Mouse (Mus musculus): ENCODE measurements around the gene Atp8b2. TPM values are rescaled to one million over a fixed set of nuclear protein-coding genes. Genes with fewer than 3 reads are reported as not detected.

Gene Atp8b2
- total and polyA plus RNA-seq, 3 experiments = 33.2 to 44.4 (median 35.8) TPM

DNA sequence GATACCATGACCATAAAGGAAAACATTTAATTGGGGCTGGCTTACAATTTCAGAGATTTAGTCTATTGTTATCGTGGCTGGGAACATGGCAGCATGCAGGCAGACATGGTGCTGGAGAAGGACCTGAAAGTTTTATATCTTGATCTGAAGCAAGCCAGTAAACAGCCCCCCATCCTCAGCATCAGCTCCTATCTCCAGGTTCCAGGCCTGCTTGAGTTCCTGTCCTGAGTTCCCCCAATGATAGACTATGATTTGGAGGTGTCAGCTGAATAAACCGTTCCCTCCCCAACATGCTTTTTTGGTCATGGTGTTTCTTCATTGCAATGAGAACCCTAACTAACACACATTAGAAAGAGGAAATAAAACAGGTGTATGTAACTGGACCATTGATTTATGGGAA lies 30.4 kb downstream of the Atp8b2 start:
- in situ Hi-C loops (cut with MboI; ENCODE audit: low pct_ligation_motif_present, low pct_unique_long_range_greater_than_20kb, low sequenced_read_pairs) = no loop called here
- DNase-seq (ENCODE audit: extremely low read depth) = no peak

DNA sequence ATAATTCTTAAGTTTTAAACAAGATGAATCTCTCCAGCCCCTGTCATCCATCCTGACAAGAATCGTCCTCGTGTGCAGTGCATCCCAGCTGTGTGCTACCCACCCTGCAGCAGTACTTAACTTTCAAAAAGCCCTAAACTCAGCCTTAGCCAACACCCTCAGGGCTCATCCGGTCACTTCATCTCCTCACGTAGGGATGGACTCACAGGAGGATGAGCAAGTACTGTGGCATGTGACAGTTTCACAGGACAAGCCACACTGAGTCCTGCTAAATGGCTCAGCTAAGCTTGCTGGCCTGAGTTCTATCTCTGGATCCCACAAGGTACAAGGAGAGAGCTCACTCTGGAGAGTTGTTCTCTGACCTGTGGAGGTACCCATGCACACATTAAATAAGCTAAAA lies 34.4 kb downstream of the Atp8b2 start:
- Histone ChIP-seq H3K27ac (ENCODE audit: insufficient read depth, low read depth) (no peak overlapping the region), H3K9me3 (replicated peaks; ENCODE audit: low read length) (peaks cover 4% of the 10 kb centered on the region), H3K79me2 (replicated peaks; ENCODE audit: control insufficient read depth, extremely low read depth, insufficient read depth, poor library complexity, severe bottlenecking) (no peaks in the 10 kb centered on the region), H3K4me3 (replicated peaks in 1 of 3; ENCODE audit: low read depth in 2 of 3, low read length in 2 of 3, poor library complexity in 1 of 3) (no peak overlapping the region), H3K4me2 (ENCODE audit: insufficient read depth, low read depth, poor library complexity, severe bottlenecking) (no peak overlapping the region), H3K4me1 (ENCODE audit: control insufficient read depth in 1 of 2, insufficient read depth in 2 of 2) (peaks cover 0 to 6% of the 10 kb centered on the region in 2 experiments; a peak in 1 of 4 replicates), H3K36me3 (replicated peaks in 1 of 2; ENCODE audit: control insufficient read depth in 1 of 2, insufficient read depth in 1 of 2, low read length in 1 of 2) (no peaks in the 10 kb centered on the region), H3K27me3 (replicated peaks) (no peaks in the 10 kb centered on the region), H3K9ac (ENCODE audit: insufficient read depth, low read depth) (no peak overlapping the region)
- DNase-seq (ENCODE audit: extremely low read depth) = no peak
- in situ Hi-C loops (cut with MboI; ENCODE audit: low pct_ligation_motif_present, low pct_unique_long_range_greater_than_20kb, low sequenced_read_pairs) (no loop called here), dilution Hi-C loops (cut with MboI; ENCODE audit: extremely low pct_ligation_motif_present, extremely low pct_unique_long_range_greater_than_20kb, low sequenced_read_pairs) (no loop called here)
- no peak for TF ChIP-seq SIN3A (IDR thresholded peaks at IDR 0.05; ENCODE audit: low read length)
- TF ChIP-seq USF1 (IDR thresholded peaks at IDR 0.05; ENCODE audit: low read depth, low read length) = no peak
- no peak for TF ChIP-seq UBTF (IDR thresholded peaks at IDR 0.05; ENCODE audit: low read depth, low read length)
- no peak for TF ChIP-seq EP300 (IDR thresholded peaks at IDR 0.05; ENCODE audit: low read length)
- no peak for TF ChIP-seq SMC3 (IDR thresholded peaks at IDR 0.05; ENCODE audit: low read depth, low read length)
- no peak for TF ChIP-seq PAX5 (IDR thresholded peaks at IDR 0.05; ENCODE audit: low read length)
- TF ChIP-seq NRF1 (IDR thresholded peaks at IDR 0.05; ENCODE audit: low read depth, low read length) = no peak
- no peak for TF ChIP-seq ZNF384 (IDR thresholded peaks at IDR 0.05; ENCODE audit: low read depth, low read length)
- no peak for TF ChIP-seq E2F4 (IDR thresholded peaks at IDR 0.05; ENCODE audit: insufficient replicate concordance, low read depth, low read length)

More for the DNA sequence above, 30.4 kb downstream of the Atp8b2 start:
- no peak overlapping the region for H3K27ac ChIP-seq (ENCODE audit: insufficient read depth, low read depth)
- no peaks in the 10 kb centered on the region for H3K79me2 ChIP-seq (replicated peaks; ENCODE audit: control insufficient read depth, extremely low read depth, insufficient read depth, poor library complexity, severe bottlenecking)
- peaks cover 5 to 22% of the 10 kb centered on the region in 2 experiments for H3K36me3 ChIP-seq (replicated peaks in 1 of 2; ENCODE audit: control insufficient read depth in 1 of 2, insufficient read depth in 1 of 2, low read length in 1 of 2)
- no peak overlapping the region for H3K4me3 ChIP-seq (replicated peaks in 1 of 3; ENCODE audit: low read depth in 2 of 3, low read length in 2 of 3, poor library complexity in 1 of 3)
- H3K4me2 ChIP-seq (ENCODE audit: insufficient read depth, low read depth, poor library complexity, severe bottlenecking) = no peak overlapping the region
- H3K9ac ChIP-seq (ENCODE audit: insufficient read depth, low read depth) = no peak overlapping the region
- H3K9me3 ChIP-seq (replicated peaks; ENCODE audit: low read length) = no peaks in the 10 kb centered on the region
- TF ChIP-seq CTCF (conservative IDR thresholded peaks at IDR 0.05 in 1 of 2, IDR thresholded peaks at IDR 0.05 in 1 of 2; ENCODE audit: low read depth in 2 of 2, low read length in 2 of 2) (no peak), KAT2A (IDR thresholded peaks at IDR 0.05; ENCODE audit: insufficient replicate concordance, low read length) (no peak), BHLHE40 (IDR thresholded peaks at IDR 0.05; ENCODE audit: low read depth, low read length) (no peak), MAZ (IDR thresholded peaks at IDR 0.05; ENCODE audit: low read depth, low read length) (no peak), JUN (IDR thresholded peaks at IDR 0.05; ENCODE audit: insufficient read depth, low read depth, low read length) (no peak), ETS1 (conservative IDR thresholded peaks at IDR 0.05; ENCODE audit: low read depth, low read length) (no peak), USF2 (conservative IDR thresholded peaks at IDR 0.05; ENCODE audit: low read depth, low read length) (no peak), PAX5 (IDR thresholded peaks at IDR 0.05; ENCODE audit: low read length) (no peak), ZKSCAN1 (IDR thresholded peaks at IDR 0.05; ENCODE audit: borderline replicate concordance, low read depth, low read length) (no peak), E2F4 (IDR thresholded peaks at IDR 0.05; ENCODE audit: insufficient replicate concordance, low read depth, low read length) (no peak), TCF12 (IDR thresholded peaks at IDR 0.05; ENCODE audit: low read depth, low read length) (no peak), USF1 (IDR thresholded peaks at IDR 0.05; ENCODE audit: low read depth, low read length) (no peak), TBP (conservative IDR thresholded peaks at IDR 0.05; ENCODE audit: low read depth, low read length) (no peak), SIN3A (IDR thresholded peaks at IDR 0.05; ENCODE audit: low read length) (no peak), CHD1 (IDR thresholded peaks at IDR 0.05; ENCODE audit: low read depth, low read length) (no peak), IRF4 (IDR thresholded peaks at IDR 0.05; ENCODE audit: low read depth, low read length) (no peak), JUND (conservative IDR thresholded peaks at IDR 0.05; ENCODE audit: low read depth, low read length) (no peak), GABPA (IDR thresholded peaks at IDR 0.05; ENCODE audit: insufficient replicate concordance, low read depth, low read length) (no peak), EP300 (IDR thresholded peaks at IDR 0.05; ENCODE audit: low read length) (no peak), ZC3H11A (IDR thresholded peaks at IDR 0.05; ENCODE audit: low read depth, low read length) (no peak)
- peaks cover 0 to 6% of the 10 kb centered on the region in 2 experiments; a peak in 1 of 4 replicates for H3K4me1 ChIP-seq (ENCODE audit: control insufficient read depth in 1 of 2, insufficient read depth in 2 of 2)
- dilution Hi-C loops (cut with MboI; ENCODE audit: extremely low pct_ligation_motif_present, extremely low pct_unique_long_range_greater_than_20kb, low sequenced_read_pairs) = no loop called here
- H3K27me3 ChIP-seq (replicated peaks) = no peaks in the 10 kb centered on the region

All from CH12.LX (cell line).